ENCODE assay signal across 8 mouse cellular contexts in the genomic region with DNA sequence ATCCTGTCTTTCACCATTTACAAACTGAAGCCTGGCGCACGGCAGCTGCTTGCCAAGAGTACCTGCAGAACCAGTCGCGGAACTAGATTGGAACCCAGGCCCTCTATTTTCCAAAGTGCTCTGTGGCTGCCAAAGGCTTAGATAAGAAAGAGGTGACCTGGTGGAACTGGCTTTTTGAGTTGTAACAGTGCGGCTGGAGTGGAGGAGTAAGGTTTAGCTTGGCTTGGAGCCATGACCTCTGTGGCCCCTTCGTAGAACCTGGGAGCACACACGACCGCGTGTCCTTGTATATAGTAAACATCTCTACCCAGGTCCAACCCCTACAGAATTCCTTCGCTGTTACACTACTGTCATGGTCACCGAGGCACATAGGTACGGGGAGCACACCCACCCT. TPM values are rescaled to one million over a fixed set of nuclear protein-coding genes. Genes with fewer than 3 reads are reported as not detected.
DNase-seq lines count a peak whose midpoint lies in the region; ATAC-seq and TF ChIP-seq lines count a peak whose summit lies in the region.

No protein-coding gene starts in this region.

- H3K27ac ChIP-seq in heart, embryonic 14.5 days (replicated peaks in 1 of 2; ENCODE audit: control insufficient read depth in 1 of 2, insufficient read depth in 1 of 2, low read depth in 2 of 2, low read length in 2 of 2), result peak overlapping the region; percentile 64 to 87
- H3K27ac ChIP-seq in limb, embryonic 10.5 days, result peak overlapping the region; percentile 91
- peak overlapping the region; percentile 27; the same call in 1 of the 2 replicates for H3K27ac ChIP-seq in midbrain, embryonic 12.5 days (replicated peaks)

- H3K4me3 ChIP-seq in C2C12 (ENCODE audit: insufficient read depth, poor library complexity, severe bottlenecking), result peak overlapping the region; percentile 74
- H3K4me3 ChIP-seq in heart, embryonic 14.5 days (ENCODE audit: control insufficient read depth in 1 of 2, insufficient read depth in 1 of 2, low read depth in 1 of 2, low read length in 2 of 2), result peak overlapping the region; percentile 61 to 88
- peak overlapping the region; percentile 76 for H3K4me3 ChIP-seq in limb, embryonic 10.5 days
- peak overlapping the region; percentile 64 for H3K4me3 ChIP-seq in midbrain, embryonic 12.5 days

- H3K27me3 ChIP-seq in C2C12 (ENCODE audit: control insufficient read depth, insufficient read depth, insufficient read length), result no peaks in the 10 kb centered on the region
- H3K27me3 ChIP-seq in heart, embryonic 14.5 days (ENCODE audit: control insufficient read depth, insufficient read depth, low read length), result no peaks in the 10 kb centered on the region
- H3K27me3 ChIP-seq in limb, embryonic 10.5 days (ENCODE audit: low read depth, poor library complexity, severe bottlenecking), result peaks cover 27% of the 10 kb centered on the region; the same call in 1 of the 2 replicates
- peaks cover 25% of the 10 kb centered on the region for H3K27me3 ChIP-seq in midbrain, embryonic 12.5 days

- peaks cover 27% of the 10 kb centered on the region for H3K79me3 ChIP-seq in C2C12 (ENCODE audit: low read depth)

- peak overlapping the region; percentile 88 for H3K4me2 ChIP-seq in heart, embryonic 14.5 days (ENCODE audit: low read length)
- peak overlapping the region; percentile 90 for H3K4me2 ChIP-seq in midbrain, embryonic 12.5 days (replicated peaks)

- H3ac ChIP-seq in C2C12 (ENCODE audit: control insufficient read depth, insufficient read length, low read depth), result peak overlapping the region; percentile 48

- ATAC-seq in heart, embryonic 14.5 days (ENCODE audit: insufficient number of reproducible peaks, insufficient read depth, low FRiP score, low read depth), result peak; percentile 31; the same call in 1 of the 2 replicates
- no peak; the same call in none of the 2 replicates for ATAC-seq in midbrain, embryonic 12.5 days (ENCODE audit: low FRiP score, low read depth)

- no peaks in the 10 kb centered on the region for H3K36me3 ChIP-seq in C2C12 (ENCODE audit: control insufficient read depth, insufficient read depth)
- H3K36me3 ChIP-seq in heart, embryonic 14.5 days (ENCODE audit: control insufficient read depth, insufficient read depth, low read length), result no peaks in the 10 kb centered on the region
- no peaks in the 10 kb centered on the region for H3K36me3 ChIP-seq in limb, embryonic 10.5 days
- no peaks in the 10 kb centered on the region for H3K36me3 ChIP-seq in midbrain, embryonic 12.5 days

- 8% methylated on average over 12 of the region's 12 CpGs for WGBS in heart, embryonic 14.5 days
- WGBS in limb, embryonic 10.5 days, result 34% methylated on average over 12 of the region's 12 CpGs
- WGBS in midbrain, embryonic 12.5 days, result 30% methylated on average over 12 of the region's 12 CpGs

- peaks cover 42% of the 10 kb centered on the region for H3K79me2 ChIP-seq in C2C12 (ENCODE audit: control insufficient read depth, insufficient read depth)

- peaks cover 34 to 55% of the 10 kb centered on the region in 2 experiments for H3K4me1 ChIP-seq in heart, embryonic 14.5 days (ENCODE audit: control insufficient read depth in 2 of 2, insufficient read depth in 2 of 2, low read length in 2 of 2)
- peaks cover 35% of the 10 kb centered on the region for H3K4me1 ChIP-seq in limb, embryonic 10.5 days
- peaks cover 21% of the 10 kb centered on the region for H3K4me1 ChIP-seq in midbrain, embryonic 12.5 days

- peak overlapping the region; percentile 81 for H3K9ac ChIP-seq in heart, embryonic 14.5 days (ENCODE audit: low read length)
- H3K9ac ChIP-seq in midbrain, embryonic 12.5 days (replicated peaks), result peak overlapping the region; percentile 75

- peak; percentile 41 for DNase-seq in 3134 (ENCODE audit: extremely low read depth, insufficient read length, low spot score)
- DNase-seq in limb, embryonic 10.5 days (ENCODE audit: low spot score), result no peak
- no peak for DNase-seq in spleen, postnatal 36 days (ENCODE audit: low spot score in 2 of 2)
- DNase-seq in thymus, adult 18-20 months, result no peak
- DNase-seq in layer of hippocampus, postnatal 25 days (ENCODE audit: extremely low spot score in 1 of 2, low spot score in 1 of 2), result no peak

- TF ChIP-seq CTCF in C2C12 (IDR thresholded peaks at IDR 0.05; ENCODE audit: control insufficient read depth, insufficient read depth, insufficient read length), result no peak

- H3K9me3 ChIP-seq in heart, embryonic 14.5 days (ENCODE audit: control insufficient read depth, low read length), result no peaks in the 10 kb centered on the region
- no peaks in the 10 kb centered on the region for H3K9me3 ChIP-seq in limb, embryonic 10.5 days (replicated peaks)
- no peaks in the 10 kb centered on the region for H3K9me3 ChIP-seq in midbrain, embryonic 12.5 days

TF ChIP-seq in C2C12, 6 proteins besides CTCF, POLR2A, EP300 and RAD21:
- TF ChIP-seq USF1 (IDR thresholded peaks at IDR 0.05; ENCODE audit: low read depth), result no peak
- TF ChIP-seq MYOD1 (IDR thresholded peaks at IDR 0.05; ENCODE audit: control insufficient read depth, insufficient read length, low read depth), result no peak
- no peak for TF ChIP-seq MYOG (IDR thresholded peaks at IDR 0.05; ENCODE audit: control insufficient read depth, extremely low read depth, insufficient read length)
- no peak for TF ChIP-seq FOSL1 (IDR thresholded peaks at IDR 0.05; ENCODE audit: insufficient read depth, low read length, poor library complexity, severe bottlenecking)
- no peak for TF ChIP-seq CEBPB (IDR thresholded peaks at IDR 0.05; ENCODE audit: low read depth)
- no peak for TF ChIP-seq MAX (IDR thresholded peaks at IDR 0.05)

RNA-seq across cellular contexts. Expression of a gene that starts 54.2 kb away (rescaled TPM):
- 37.8 TPM for polyA plus RNA-seq in C2C12 (2012; fragmentation: generic; extraction: Trizol)
- 1.4 and 1.6 TPM in 2 replicates for polyA plus RNA-seq in heart, embryonic 14.5 days (2014; fragmentation: Nextera tagmentation; extraction: Ambion mirVana)
- 0.46 and 1.1 TPM in 2 replicates for polyA plus RNA-seq in limb, embryonic 10.5 days (2016; fragmentation: Nextera tagmentation; extraction: Ambion mirVana)
- 6.2 TPM in 2 replicates for polyA plus RNA-seq in midbrain, embryonic 12.5 days (2016; fragmentation: Nextera tagmentation; extraction: Ambion mirVana)
- total RNA-seq in layer of hippocampus, postnatal 25 days (2021), result 100 to 1,000 TPM; 310 to 347 TPM

Comparison
In these comparisons a context has a peak if more than half of its experiments do, and no peak if none do; other contexts are left out.
1. H3K27ac ChIP-seq: peak in every context shown above with its lines; median percentile 91 in limb, embryonic 10.5 days; 76 in heart, embryonic 14.5 days; 27 in midbrain, embryonic 12.5 days.